Mouse (Mus musculus): Measurements from ENCODE around the gene Pak2.

Gene Pak2

GRCm38 (mm10) chr16:32002509-32003477 lies 76.3 kb downstream of the Pak2 start, which contains the start of gene Senp5:
Gene Senp5, minus strand, starts transcription at chr16:32003287.
- WGBS = under 1% methylated on average over 66 of the region's 66 CpGs

DNA sequence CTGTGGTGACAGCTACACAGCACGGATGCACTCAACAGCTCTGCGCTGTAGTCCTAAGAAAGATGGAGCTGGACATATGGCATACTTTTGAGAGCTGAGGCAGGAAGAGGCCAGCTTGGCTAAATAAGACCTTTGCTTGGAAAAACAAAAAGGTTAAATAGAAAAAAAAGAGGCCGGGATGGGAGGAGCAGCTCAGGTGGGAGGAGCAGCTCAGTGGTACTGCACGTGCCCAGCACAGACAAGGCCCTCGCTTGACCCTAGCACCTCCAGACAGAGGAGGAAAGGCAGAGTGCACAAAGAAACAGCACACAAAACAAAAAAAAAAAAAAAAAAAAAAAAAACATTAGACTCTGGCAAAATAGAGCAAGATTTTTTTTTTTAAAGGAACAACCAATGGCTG lies 82.8 kb downstream of the Pak2 start:
- 85% methylated on average over 5 of the region's 5 CpGs for WGBS

DNA sequence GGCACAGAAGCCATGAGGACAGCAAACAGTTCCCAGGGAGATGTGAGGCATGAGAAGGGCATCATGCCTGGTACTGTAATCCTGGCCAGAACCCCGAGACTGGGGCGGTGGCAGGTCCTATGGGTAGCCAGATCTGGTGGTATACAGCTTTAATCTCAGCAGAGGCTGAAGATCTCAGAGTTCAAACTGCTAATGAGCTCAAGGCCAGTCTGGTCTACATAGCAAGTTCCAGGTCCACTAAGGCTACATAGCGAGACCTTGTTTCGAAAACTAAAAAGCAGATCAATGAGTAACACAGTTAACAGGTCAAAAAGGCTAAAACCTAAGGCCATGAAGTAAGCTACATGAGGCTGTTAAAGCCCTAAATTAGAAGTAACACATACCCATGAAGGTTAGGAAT lies 85.9 kb downstream of the Pak2 start:
- 97% methylated on average over 4 of the region's 4 CpGs for WGBS

DNA sequence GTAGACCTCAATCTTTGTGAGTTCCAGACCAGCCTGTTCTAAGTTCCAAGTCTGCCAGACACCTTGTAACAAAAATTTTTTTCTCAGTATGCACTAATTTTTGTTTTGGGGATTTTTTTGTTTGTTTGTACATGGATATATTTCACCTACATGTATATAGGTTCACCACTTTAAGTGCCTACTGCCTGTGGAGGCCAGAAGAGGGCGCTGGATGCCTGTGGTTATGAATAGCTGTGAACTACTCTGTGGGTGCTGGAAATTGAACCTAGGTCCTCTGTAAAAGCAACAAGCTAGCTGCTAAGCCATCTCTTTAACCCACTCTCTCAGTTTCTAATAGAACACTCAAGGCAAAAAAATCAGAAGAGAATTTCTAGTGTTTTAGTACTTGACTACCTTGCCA lies 87.1 kb downstream of the Pak2 start:
- WGBS = 46% methylated on average over 1 of the region's 1 CpGs

DNA sequence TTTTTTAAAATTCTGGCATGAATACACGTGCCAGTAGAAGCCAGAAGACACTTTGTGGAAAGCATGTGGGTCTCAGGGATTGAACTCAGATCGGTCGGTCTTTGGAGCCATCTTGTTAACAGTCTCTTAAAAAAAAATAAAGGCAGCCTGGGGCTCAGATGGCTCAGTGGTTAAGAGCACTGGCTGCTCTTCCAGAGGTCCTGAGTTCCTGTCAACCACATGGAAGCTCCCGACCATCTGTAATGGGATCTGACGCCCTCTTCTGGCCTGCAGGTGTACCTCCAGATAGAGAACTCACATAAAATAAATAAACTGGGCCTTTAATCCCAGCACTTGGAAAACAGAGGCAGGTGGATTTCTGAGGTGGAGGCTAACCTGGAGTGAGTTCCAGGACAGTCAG lies 98.2 kb downstream of the Pak2 start:
- 75% methylated on average over 5 of the region's 5 CpGs for WGBS

DNA sequence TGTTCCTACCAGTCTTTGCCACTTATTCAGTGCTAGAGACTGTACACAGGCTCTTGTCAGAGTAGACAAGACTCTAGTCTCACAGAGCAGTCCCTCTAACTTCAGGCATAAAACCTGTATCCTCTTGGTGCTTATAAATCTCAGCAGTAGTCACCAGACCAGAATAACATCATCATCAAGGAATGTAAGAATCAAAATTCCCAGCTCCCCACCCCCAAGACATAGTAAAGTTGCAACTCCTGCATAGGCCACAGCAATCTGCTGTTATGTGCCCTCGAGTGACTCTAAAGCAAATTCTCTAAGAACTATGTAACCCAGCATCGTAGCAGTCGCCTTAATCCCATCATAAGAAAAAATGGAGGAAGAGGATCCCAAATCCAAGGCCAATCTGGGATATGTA lies 99.6 kb downstream of the Pak2 start:
- WGBS = 96% methylated on average over 3 of the region's 3 CpGs

- 92% methylated on average over 4 of the region's 4 CpGs for WGBS
Measured at GRCm38 (mm10) chr16:31975258-31975657, 103.9 kb downstream of the Pak2 start.
